Mouse (Mus musculus): ENCODE results near the gene Paox. TPM values are rescaled to one million over a fixed set of nuclear protein-coding genes. Genes with fewer than 3 reads are reported as not detected.
A peak's percentile ranks its signal among the peaks of the same experiment; 100 is the strongest.

The Paox gene
- polyA plus RNA-seq, 1 experiment from 2014 or later: 16.7 TPM

DNA sequence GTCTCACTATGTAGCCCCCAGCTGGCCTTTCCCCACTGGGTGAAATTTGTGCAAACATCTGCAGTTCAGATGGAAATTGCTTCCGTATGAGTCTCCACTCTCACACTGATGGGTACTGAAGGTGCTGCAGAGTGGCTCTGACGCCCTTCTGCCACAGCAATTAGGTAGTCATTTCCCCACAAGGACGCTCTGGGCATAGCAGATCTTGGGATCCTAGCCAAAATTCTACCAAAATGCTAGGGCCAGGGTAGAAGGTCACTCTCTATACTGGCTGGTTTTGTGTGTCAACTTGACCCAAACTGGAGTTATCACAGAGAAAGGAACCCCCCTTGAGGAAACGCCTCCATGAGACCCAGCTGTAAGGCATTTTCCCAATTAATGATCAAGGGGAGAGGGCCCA, 11.6 kb upstream of the Paox start:
- Histone ChIP-seq H3K4me1 (ENCODE audit: control insufficient read depth, insufficient read depth, low read length) (peaks cover 5% of the 10 kb centered on the region; the same call in 1 of the 2 replicates), H3K4me2 (ENCODE audit: low read depth, low read length) (no peak overlapping the region), H3K9ac (ENCODE audit: low read depth, low read length) (no peak overlapping the region), H3K9me3 (ENCODE audit: control insufficient read depth, low read length) (no peaks in the 10 kb centered on the region), H3K36me3 (ENCODE audit: control insufficient read depth, insufficient read depth, low read length) (peaks cover 40% of the 10 kb centered on the region), H3K27ac (replicated peaks; ENCODE audit: low read depth, low read length) (no peak overlapping the region), H3K4me3 (ENCODE audit: low read depth, low read length) (no peak overlapping the region), H3K27me3 (replicated peaks; ENCODE audit: control insufficient read depth, insufficient read depth, low read length) (no peaks in the 10 kb centered on the region)
- ATAC-seq (ENCODE audit: low read depth) (no peak), DNase-seq (ENCODE audit: low spot score) (no peak)
- WGBS: 55% methylated on average over 4 of the region's 4 CpGs

DNA sequence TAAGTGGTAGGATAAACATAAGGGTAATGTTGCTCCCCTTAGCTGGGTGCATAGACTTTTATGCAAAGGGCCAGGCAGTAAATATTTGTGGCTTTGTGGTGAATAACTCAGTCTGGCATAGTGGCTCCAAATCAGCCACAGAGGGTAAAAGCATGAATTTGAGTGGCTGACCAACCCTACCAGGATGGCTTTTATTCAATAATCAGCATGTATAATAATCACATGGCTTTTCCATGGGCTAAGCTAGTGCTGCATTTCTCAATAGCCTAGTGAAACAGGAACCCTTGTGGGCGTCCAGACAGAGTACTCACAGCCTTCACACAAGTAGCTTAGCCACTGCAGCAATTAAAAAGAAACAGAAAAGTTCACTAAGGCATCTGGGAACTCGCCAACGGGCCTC, 3.7 kb upstream of the Paox start:
- Histone ChIP-seq H3K36me3 (ENCODE audit: control insufficient read depth, insufficient read depth, low read length) (peaks cover 56% of the 10 kb centered on the region), H3K9me3 (ENCODE audit: control insufficient read depth, low read length) (no peaks in the 10 kb centered on the region), H3K4me3 (ENCODE audit: low read depth, low read length) (no peak overlapping the region), H3K9ac (ENCODE audit: low read depth, low read length) (no peak overlapping the region), H3K27ac (replicated peaks; ENCODE audit: low read depth, low read length) (no peak overlapping the region), H3K27me3 (replicated peaks; ENCODE audit: control insufficient read depth, insufficient read depth, low read length) (no peaks in the 10 kb centered on the region), H3K4me2 (ENCODE audit: low read depth, low read length) (no peak overlapping the region), H3K4me1 (ENCODE audit: control insufficient read depth, insufficient read depth, low read length) (no peaks in the 10 kb centered on the region)
- DNase-seq (ENCODE audit: low spot score) (peak; percentile 63), ATAC-seq (ENCODE audit: low read depth) (peak; percentile 34; the same call in 1 of the 2 replicates)
- 61% methylated on average over 3 of the region's 3 CpGs for WGBS

DNA sequence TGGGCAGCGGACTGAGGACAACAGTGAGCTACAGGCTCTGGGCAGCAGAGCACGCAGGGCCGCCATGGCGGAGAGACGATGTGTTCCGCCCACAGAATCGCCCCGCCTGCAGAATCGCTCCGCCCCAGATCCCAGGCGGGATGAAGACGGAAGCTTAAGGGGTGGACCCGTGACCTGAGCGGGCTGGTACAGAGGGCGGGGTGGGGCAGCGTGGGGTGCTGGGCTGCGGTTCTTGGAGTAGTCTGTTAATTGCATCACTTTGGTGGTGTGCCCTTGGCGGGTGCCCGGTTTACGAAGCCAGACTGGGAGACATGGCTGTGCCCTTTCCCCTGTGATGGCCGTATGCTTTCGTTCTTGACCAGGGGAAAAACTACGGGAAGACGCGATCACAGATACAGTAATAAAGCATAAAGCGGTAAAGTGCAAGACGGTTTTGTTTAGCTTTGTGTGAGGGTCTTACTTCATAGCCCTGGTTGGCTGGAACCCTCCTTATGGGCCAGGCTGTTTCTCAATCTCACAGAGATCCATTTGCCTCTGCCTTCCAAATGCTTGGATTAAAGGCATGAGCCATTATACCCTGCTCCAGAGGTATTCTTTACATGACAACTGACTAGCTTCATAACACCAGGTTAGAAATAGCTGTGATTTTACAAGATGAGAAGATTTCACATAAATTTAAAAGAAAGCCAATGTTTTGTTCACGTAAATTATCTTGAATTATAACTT, 893 bp downstream of the Paox start, which contains the start of gene Echs1:
Gene Echs1 (minus strand): TSS at position 148 of the 726 bp plus-strand sequence.
- ATAC-seq (ENCODE audit: low read depth): peak; percentile 94
- Histone ChIP-seq H3K4me3 (ENCODE audit: low read depth, low read length) (peak within 1 kb of the TSS; percentile 82), H3K27ac (replicated peaks; ENCODE audit: low read depth, low read length) (peak within 1 kb of the TSS; percentile 85), H3K9me3 (ENCODE audit: control insufficient read depth, low read length) (no peaks in the 10 kb centered on the region), H3K36me3 (ENCODE audit: control insufficient read depth, insufficient read depth, low read length) (peaks cover 14% of the 10 kb centered on the region; the same call in 1 of the 2 replicates), H3K4me2 (ENCODE audit: low read depth, low read length) (peak within 1 kb of the TSS; percentile 89), H3K27me3 (replicated peaks; ENCODE audit: control insufficient read depth, insufficient read depth, low read length) (no peaks in the 10 kb centered on the region), H3K9ac (ENCODE audit: low read depth, low read length) (peak within 1 kb of the TSS; percentile 80), H3K4me1 (ENCODE audit: control insufficient read depth, insufficient read depth, low read length) (no peaks in the 10 kb centered on the region)
- DNase-seq (ENCODE audit: low spot score): peak; percentile 94
- 5% methylated on average over 22 of the region's 28 CpGs for WGBS

DNA sequence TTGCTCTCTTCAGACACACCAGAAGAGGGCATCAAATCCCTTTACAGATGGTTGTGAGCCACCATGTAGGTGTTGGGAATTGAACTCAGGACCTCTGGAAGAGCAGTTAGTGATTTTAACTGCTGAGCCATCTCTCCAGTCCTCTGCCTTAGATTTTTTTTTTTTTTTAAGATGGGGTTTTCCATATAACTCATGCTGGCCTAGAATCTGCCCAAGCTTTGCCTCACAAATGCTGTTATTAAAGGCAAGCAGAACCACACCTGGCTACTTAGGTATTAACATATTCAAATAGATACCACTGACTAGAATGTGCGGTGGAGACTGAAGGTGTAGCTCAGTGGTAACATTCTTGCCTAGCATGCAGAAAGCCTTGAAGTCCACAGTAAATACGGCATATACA, 4.9 kb downstream of the Paox start:
- Histone ChIP-seq H3K9ac (ENCODE audit: low read depth, low read length) (no peak overlapping the region), H3K27me3 (replicated peaks; ENCODE audit: control insufficient read depth, insufficient read depth, low read length) (no peaks in the 10 kb centered on the region), H3K9me3 (ENCODE audit: control insufficient read depth, low read length) (no peaks in the 10 kb centered on the region), H3K4me2 (ENCODE audit: low read depth, low read length) (no peak overlapping the region), H3K27ac (replicated peaks; ENCODE audit: low read depth, low read length) (no peak overlapping the region), H3K4me3 (ENCODE audit: low read depth, low read length) (no peak overlapping the region), H3K36me3 (ENCODE audit: control insufficient read depth, insufficient read depth, low read length) (no peaks in the 10 kb centered on the region), H3K4me1 (ENCODE audit: control insufficient read depth, insufficient read depth, low read length) (no peaks in the 10 kb centered on the region)
- ATAC-seq (ENCODE audit: low read depth) (no peak), DNase-seq (ENCODE audit: low spot score) (no peak)
- 91% methylated on average over 2 of the region's 2 CpGs for WGBS

DNA sequence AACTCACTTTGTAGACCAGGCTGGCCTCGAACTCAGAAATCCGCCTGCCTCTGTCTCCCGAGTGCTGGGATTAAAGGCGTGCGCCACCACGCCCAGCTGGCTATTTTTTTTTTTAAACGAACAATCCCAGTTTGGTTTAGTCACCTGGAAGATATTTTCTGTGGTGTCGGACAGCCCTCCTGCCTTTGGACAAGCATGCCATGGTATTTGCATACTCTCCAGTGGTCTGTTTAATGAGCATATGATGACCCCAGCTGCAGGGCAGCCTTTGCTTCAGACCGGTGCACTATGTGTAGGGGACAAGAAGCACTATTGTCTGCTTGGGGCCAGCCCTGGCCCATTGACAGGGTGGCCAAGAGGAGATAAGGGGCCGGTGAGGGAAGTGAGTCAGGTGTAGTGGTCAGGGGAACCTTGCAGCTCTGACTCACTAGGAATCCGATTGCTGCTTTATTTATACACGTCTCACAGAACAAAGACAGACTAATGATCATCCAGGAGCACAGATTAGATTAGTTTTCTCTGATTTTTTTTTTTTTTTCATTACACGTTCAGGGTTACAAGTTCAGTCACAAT, 5.8 kb downstream of the Paox start:
- Histone ChIP-seq H3K4me3 (ENCODE audit: low read depth, low read length) (no peak overlapping the region), H3K9me3 (ENCODE audit: control insufficient read depth, low read length) (no peaks in the 10 kb centered on the region), H3K4me2 (ENCODE audit: low read depth, low read length) (no peak overlapping the region), H3K4me1 (ENCODE audit: control insufficient read depth, insufficient read depth, low read length) (no peaks in the 10 kb centered on the region), H3K27ac (replicated peaks; ENCODE audit: low read depth, low read length) (no peak overlapping the region), H3K36me3 (ENCODE audit: control insufficient read depth, insufficient read depth, low read length) (no peaks in the 10 kb centered on the region), H3K27me3 (replicated peaks; ENCODE audit: control insufficient read depth, insufficient read depth, low read length) (no peaks in the 10 kb centered on the region), H3K9ac (ENCODE audit: low read depth, low read length) (no peak overlapping the region)
- 63% methylated on average over 12 of the region's 13 CpGs for WGBS
- ATAC-seq (ENCODE audit: low read depth) (no peak), DNase-seq (ENCODE audit: low spot score) (no peak)

DNA sequence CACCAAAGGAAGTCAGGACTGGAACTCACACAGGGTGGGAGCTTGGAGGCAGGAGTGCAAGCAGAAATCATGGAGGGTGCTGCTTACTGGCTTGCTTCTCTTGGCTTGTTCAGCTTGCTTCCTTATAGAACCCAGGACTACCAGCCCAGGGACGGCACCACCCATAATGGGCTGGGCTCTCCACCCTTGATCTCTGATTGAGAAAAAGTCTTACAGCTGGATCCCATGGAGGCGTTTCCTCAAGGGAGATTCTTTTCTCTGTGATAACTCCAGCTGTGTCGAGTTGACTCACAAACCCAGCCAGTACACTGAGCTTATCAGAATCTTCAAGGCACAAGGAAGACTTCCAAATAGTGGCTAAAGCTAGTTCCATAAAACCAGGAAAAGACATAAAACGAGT, 7.2 kb downstream of the Paox start:
- H3K9ac ChIP-seq (ENCODE audit: low read depth, low read length): no peak overlapping the region
- 33% methylated on average over 4 of the region's 4 CpGs for WGBS

DNA sequence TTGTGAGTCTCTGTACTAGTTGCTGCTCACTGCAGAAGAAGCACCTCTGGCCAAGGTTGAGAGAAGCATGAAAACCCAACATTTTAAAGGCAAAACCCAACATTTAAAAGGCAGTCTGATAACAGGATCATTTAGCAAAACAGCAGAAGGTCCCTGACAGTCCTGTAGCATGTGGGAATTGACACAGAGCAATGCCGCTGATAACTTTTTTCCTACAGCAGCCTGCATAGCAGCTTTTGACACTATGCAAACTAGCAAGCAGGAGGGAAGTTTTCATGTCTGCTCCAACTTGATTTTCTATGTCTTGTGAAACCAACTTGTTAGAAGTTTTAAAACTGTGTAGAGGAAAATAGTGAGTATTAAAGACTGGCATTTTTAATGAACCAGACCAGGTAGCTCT, 8.8 kb downstream of the Paox start:
- H3K36me3 ChIP-seq (ENCODE audit: control insufficient read depth, insufficient read depth, low read length): 0 out of 2 replicates have a peak, but pooled peaks cover 4% of the 10 kb centered on the region
- ATAC-seq (ENCODE audit: low read depth): no peak

More for the DNA sequence above, 7.2 kb downstream of the Paox start:
- Histone ChIP-seq H3K27ac (replicated peaks; ENCODE audit: low read depth, low read length) (no peak overlapping the region), H3K4me2 (ENCODE audit: low read depth, low read length) (no peak overlapping the region), H3K4me1 (ENCODE audit: control insufficient read depth, insufficient read depth, low read length) (0 out of 2 replicates have a peak, but pooled peaks cover 4% of the 10 kb centered on the region), H3K9me3 (ENCODE audit: control insufficient read depth, low read length) (no peaks in the 10 kb centered on the region), H3K27me3 (replicated peaks; ENCODE audit: control insufficient read depth, insufficient read depth, low read length) (no peaks in the 10 kb centered on the region), H3K4me3 (ENCODE audit: low read depth, low read length) (no peak overlapping the region), H3K36me3 (ENCODE audit: control insufficient read depth, insufficient read depth, low read length) (no peaks in the 10 kb centered on the region)
- ATAC-seq (ENCODE audit: low read depth) (no peak), DNase-seq (ENCODE audit: low spot score) (no peak)

DNA sequence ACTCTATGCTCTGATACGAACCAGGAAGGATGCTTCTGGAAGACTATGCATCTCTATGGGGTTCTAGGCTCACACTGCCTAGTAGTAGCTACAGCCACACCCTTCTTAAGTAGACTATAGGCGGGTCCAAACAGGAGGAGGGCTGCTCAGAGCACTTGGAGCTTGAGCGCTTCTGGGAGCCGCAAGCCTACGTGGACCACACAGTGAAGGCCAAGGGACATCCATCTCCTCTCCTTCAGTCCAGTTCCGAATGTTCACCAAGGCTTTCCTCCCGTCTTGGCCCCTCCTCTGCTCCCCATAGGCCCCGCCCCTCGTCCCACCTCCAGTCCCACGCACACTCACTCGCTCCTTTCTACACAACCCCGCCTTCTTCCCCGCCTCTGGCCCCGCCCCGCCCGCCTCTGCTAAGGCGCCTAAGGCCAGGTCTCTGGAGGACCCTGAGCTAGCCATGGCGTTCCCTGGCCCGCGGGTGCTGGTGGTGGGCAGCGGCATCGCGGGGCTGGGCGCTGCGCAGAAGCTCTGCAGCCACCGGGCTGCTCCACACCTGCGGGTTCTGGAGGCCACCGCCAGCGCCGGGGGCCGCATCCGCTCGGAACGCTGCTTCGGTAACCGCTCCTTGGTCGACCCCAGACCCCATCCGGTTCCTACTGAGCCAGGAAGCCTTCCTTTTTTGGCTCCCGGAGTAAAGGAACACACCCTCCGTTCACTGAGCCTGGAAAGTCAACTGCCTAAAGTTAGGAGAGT, 9.9 kb downstream of the Paox start:
- 2% methylated on average over 40 of the region's 40 CpGs for WGBS
- Histone ChIP-seq H3K9me3 (ENCODE audit: control insufficient read depth, low read length) (no peaks in the 10 kb centered on the region), H3K4me1 (ENCODE audit: control insufficient read depth, insufficient read depth, low read length) (0 out of 2 replicates have a peak, but pooled peaks cover 4% of the 10 kb centered on the region), H3K27ac (replicated peaks; ENCODE audit: low read depth, low read length) (0 out of 2 replicates have a peak overlapping the region, but pooled peaks have one; percentile 2), H3K27me3 (replicated peaks; ENCODE audit: control insufficient read depth, insufficient read depth, low read length) (no peaks in the 10 kb centered on the region), H3K4me3 (ENCODE audit: low read depth, low read length) (peak overlapping the region; percentile 82), H3K36me3 (ENCODE audit: control insufficient read depth, insufficient read depth, low read length) (peaks cover 14% of the 10 kb centered on the region), H3K9ac (ENCODE audit: low read depth, low read length) (peak overlapping the region; percentile 87), H3K4me2 (ENCODE audit: low read depth, low read length) (peak overlapping the region; percentile 59)
- ATAC-seq (ENCODE audit: low read depth): peak; percentile 99
- peak; percentile 94 for DNase-seq (ENCODE audit: low spot score)

More for the DNA sequence above, 8.8 kb downstream of the Paox start:
- H3K4me3 ChIP-seq (ENCODE audit: low read depth, low read length): no peak overlapping the region
- no peaks in the 10 kb centered on the region for H3K9me3 ChIP-seq (ENCODE audit: control insufficient read depth, low read length)
- H3K27me3 ChIP-seq (replicated peaks; ENCODE audit: control insufficient read depth, insufficient read depth, low read length): no peaks in the 10 kb centered on the region
- H3K9ac ChIP-seq (ENCODE audit: low read depth, low read length): no peak overlapping the region
- H3K27ac ChIP-seq (replicated peaks; ENCODE audit: low read depth, low read length): no peak overlapping the region
- 91% methylated on average over 1 of the region's 1 CpGs for WGBS
- no peak for DNase-seq (ENCODE audit: low spot score)
- H3K4me1 ChIP-seq (ENCODE audit: control insufficient read depth, insufficient read depth, low read length): 0 out of 2 replicates have a peak, but pooled peaks cover 4% of the 10 kb centered on the region
- H3K4me2 ChIP-seq (ENCODE audit: low read depth, low read length): no peak overlapping the region
